Mouse (Mus musculus): ENCODE measurements at regions not wholly inside any gene's neighbourhood (a gene's known extent, or its start where the extent isn't known, plus 50 kb on each side); places are given as distances from the start of the nearest gene placed in this dataset.

DNA sequence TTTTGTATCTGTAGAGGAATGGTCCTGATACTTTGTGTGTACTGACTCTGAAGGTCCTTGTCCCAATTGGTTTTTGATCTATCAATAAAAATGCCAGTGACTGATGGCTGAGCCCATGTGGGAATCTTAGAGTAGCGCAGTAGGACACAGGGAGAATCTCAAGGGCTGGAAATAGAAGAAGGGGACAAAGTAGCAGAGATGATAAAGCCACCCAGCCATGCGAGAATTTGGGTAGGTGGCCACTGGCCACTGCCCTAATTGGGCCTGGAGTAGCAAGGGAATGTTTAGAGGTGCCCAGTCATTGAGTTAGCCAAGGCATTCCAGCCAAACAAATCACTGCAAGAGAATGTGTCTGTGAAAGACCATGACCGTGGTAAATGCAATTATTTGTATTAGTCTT lies 414.8 kb upstream of the Ercc4 start:
- no peak for TF ChIP-seq POLR2A (IDR thresholded peaks at IDR 0.05; ENCODE audit: low read depth, low read length)
- no peak for TF ChIP-seq CTCF (IDR thresholded peaks at IDR 0.05; ENCODE audit: extremely low read depth, insufficient read depth, insufficient read length, insufficient replicate concordance)
